In the genomic region with DNA sequence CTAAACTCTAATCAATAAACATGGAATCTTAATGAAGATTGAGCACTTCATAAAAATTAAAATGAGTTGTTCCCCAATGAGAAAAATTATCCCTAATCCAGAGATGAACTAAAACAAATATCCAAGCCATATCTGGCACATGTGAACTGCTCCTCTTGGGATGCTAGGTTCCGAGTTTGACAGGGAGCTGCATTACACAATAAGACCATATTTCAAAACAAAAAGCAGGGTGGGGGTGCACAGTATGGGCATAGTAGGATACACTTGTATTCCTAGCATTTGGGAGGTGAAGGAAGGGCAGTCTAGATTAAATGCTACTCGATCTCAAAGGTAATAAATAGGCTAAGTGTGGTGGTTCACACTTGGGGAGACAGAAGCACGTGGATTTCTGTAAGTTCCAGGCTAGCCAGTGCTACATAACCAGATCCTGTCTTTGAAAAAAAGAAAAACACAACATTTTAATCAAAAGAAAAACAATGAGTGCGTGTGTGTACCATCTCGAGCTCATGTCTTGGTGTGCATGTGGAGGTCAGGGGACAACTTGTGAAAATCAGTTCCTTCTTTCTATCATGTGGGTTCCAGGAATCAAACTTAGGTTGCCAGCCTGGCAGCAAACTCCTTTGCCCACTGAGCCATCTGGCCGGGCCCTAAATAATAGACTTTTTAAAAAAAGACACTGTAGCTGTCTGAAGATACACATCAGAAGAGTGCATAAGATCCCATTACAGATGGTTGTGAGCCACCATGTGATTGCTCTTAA, we compare ENCODE assay signal across 23 mouse cellular contexts. TPM values are rescaled to one million over a fixed set of nuclear protein-coding genes. Genes with fewer than 3 reads are reported as not detected.
DNase-seq lines count a peak whose midpoint lies in the region; ATAC-seq and TF ChIP-seq lines count a peak whose summit lies in the region.
"Had no signal": no experiment of that assay in that cellular context is flagged by ENCODE, and none has a peak within 500 bp of the region (broad histone marks: within the 10 kb centered on the region; RNA-seq: fewer than 3 reads in every experiment).

No protein-coding gene starts in this region.

- no peak for TF ChIP-seq POLR2A in thymus, adult 2 months (IDR thresholded peaks at IDR 0.05; ENCODE audit: control insufficient read depth, extremely low read depth, insufficient read depth, low read length, poor library complexity)

- peaks cover 6% of the 10 kb centered on the region; the same call in 1 of the 2 replicates for H3K36me3 ChIP-seq in heart, embryonic 10.5 days
- no peaks in the 10 kb centered on the region for H3K36me3 ChIP-seq in thymus, adult 2 months (ENCODE audit: control insufficient read depth, insufficient read depth, low read length)
- H3K36me3 ChIP-seq: heart, embryonic 15.5 days; hindbrain, embryonic 15.5 days had no signal

- H3K9me3 ChIP-seq in heart, embryonic 10.5 days: no peaks in the 10 kb centered on the region
- H3K9me3 ChIP-seq: forebrain, embryonic 13.5 days; G1E; heart, embryonic 12.5 days; heart, embryonic 15.5 days; hindbrain, embryonic 12.5 days; hindbrain, embryonic 15.5 days had no signal

- peak; percentile 59 for DNase-seq in heart, embryonic 10.5 days (ENCODE audit: low spot score)
- no peak for DNase-seq in heart, postnatal 14 days
- no peak for DNase-seq in thymus, adult 2 months
- no peak for DNase-seq in thymus, adult 18-20 months
- DNase-seq: adrenal gland, adult 8-10 months; adrenal gland, postnatal 25 days; cerebellum, adult 18-20 months; cerebellum, adult 9-10 months; cerebellum, postnatal 14 days; gastrocnemius, postnatal 10 days; gastrocnemius, postnatal 36 days had no signal

- H3K27me3 ChIP-seq in heart, embryonic 10.5 days (ENCODE audit: insufficient read depth, poor library complexity, severe bottlenecking): no peaks in the 10 kb centered on the region
- no peaks in the 10 kb centered on the region for H3K27me3 ChIP-seq in thymus, adult 2 months (ENCODE audit: control insufficient read depth, insufficient read depth, low read length)
- H3K27me3 ChIP-seq: forebrain, embryonic 13.5 days; heart, embryonic 12.5 days; heart, embryonic 15.5 days; hindbrain, embryonic 12.5 days; hindbrain, embryonic 15.5 days; Patski had no signal

- no peak overlapping the region for H3K27ac ChIP-seq in heart, embryonic 10.5 days
- H3K27ac ChIP-seq in thymus, adult 2 months (ENCODE audit: control insufficient read depth, insufficient read depth, low read length): peak overlapping the region; percentile 35
- peak overlapping the region; percentile 59 for H3K27ac ChIP-seq in brown adipose tissue, adult 24 weeks (replicated peaks; ENCODE audit: low read depth, low read length)
- H3K27ac ChIP-seq: forebrain, embryonic 10.5 days; forebrain, embryonic 13.5 days; heart, embryonic 15.5 days; hindbrain, embryonic 12.5 days; hindbrain, embryonic 15.5 days had no signal

- H3K4me1 ChIP-seq in heart, embryonic 10.5 days: peaks cover 12% of the 10 kb centered on the region; the same call in 1 of the 2 replicates
- peaks cover 6% of the 10 kb centered on the region for H3K4me1 ChIP-seq in thymus, adult 2 months (replicated peaks; ENCODE audit: control insufficient read depth, insufficient read depth, low read length)
- H3K4me1 ChIP-seq in brown adipose tissue, adult 24 weeks (ENCODE audit: control insufficient read depth, insufficient read depth, insufficient read length, low read length): peaks cover 12% of the 10 kb centered on the region

- 82% methylated on average over 6 of the region's 6 CpGs for WGBS in heart, embryonic 10.5 days
- WGBS in thymus, adult 2 months: 60% methylated on average over 6 of the region's 6 CpGs

- H3K4me3 ChIP-seq in heart, embryonic 10.5 days: no peak overlapping the region
- no peak overlapping the region for H3K4me3 ChIP-seq in thymus, adult 2 months (ENCODE audit: control insufficient read depth, insufficient read depth, low read length)
- H3K4me3 ChIP-seq in brown adipose tissue, adult 24 weeks (ENCODE audit: insufficient read depth, low read depth, low read length): no peak overlapping the region
- H3K4me3 ChIP-seq: forebrain, embryonic 10.5 days; forebrain, embryonic 13.5 days; heart, embryonic 12.5 days; heart, embryonic 15.5 days; hindbrain, embryonic 12.5 days; hindbrain, embryonic 15.5 days had no signal

- no peak for TF ChIP-seq CTCF in thymus, adult 2 months (IDR thresholded peaks at IDR 0.05; ENCODE audit: borderline replicate concordance, control insufficient read depth, extremely low read depth, insufficient read depth, low read length, poor library complexity)

- no peak for ATAC-seq in CD4-positive, CD25-positive, alpha-beta regulatory T cell, adult 4 months
- ATAC-seq: forebrain, embryonic 13.5 days; forebrain, embryonic 16.5 days; intestine, postnatal 0 days; Patski had no signal

- intact Hi-C loops in heart, postnatal 14 days (cut with DNase I): no loop called here

RNA-seq across cellular contexts. Expression of gene Rps6kb1, which starts 4.7 kb away (rescaled TPM):
- 54.3 and 60.4 TPM in 2 replicates for polyA plus RNA-seq in heart, embryonic 10.5 days (2016; fragmentation: Nextera tagmentation; extraction: Ambion mirVana)
- total RNA-seq in heart, postnatal 14 days (2021): 10 to 100 TPM; 22.5 to 24.4 TPM
- 12.2 and 12.3 TPM in 2 replicates for polyA plus RNA-seq in thymus, adult 2 months (2012; rRNA removed)
- polyA plus RNA-seq in brown adipose tissue, adult 24 weeks (2012; ENCODE audit: insufficient read depth, insufficient read length, missing spikeins): 42.7 and 44.0 TPM in 2 replicates
- polyA plus RNA-seq in CD4-positive, CD25-positive, alpha-beta regulatory T cell, adult 4 months (2017; shearing (Covaris generic)): 10 to 100 TPM; 58.9 to 62.5 TPM

RNA-seq across cellular contexts. Expression of gene Tubd1, which starts 4.9 kb away (rescaled TPM):
- polyA plus RNA-seq in heart, embryonic 10.5 days (2016; fragmentation: Nextera tagmentation; extraction: Ambion mirVana): 11.8 and 12.8 TPM in 2 replicates
- 1 to 10 TPM; 5.9 to 7.1 TPM for total RNA-seq in heart, postnatal 14 days (2021)
- polyA plus RNA-seq in thymus, adult 2 months (2012; rRNA removed): 5.7 and 5.9 TPM in 2 replicates
- polyA plus RNA-seq in brown adipose tissue, adult 24 weeks (2012; ENCODE audit: insufficient read depth, insufficient read length, missing spikeins): 7.5 and 9.3 TPM in 2 replicates
- polyA plus RNA-seq in CD4-positive, CD25-positive, alpha-beta regulatory T cell, adult 4 months (2017; shearing (Covaris generic)): 1 to 10 TPM; 4.0 to 6.7 TPM

RNA-seq across cellular contexts. Expression of gene Rnft1, which starts 55.4 kb away (rescaled TPM):
- polyA plus RNA-seq in heart, embryonic 10.5 days (2016; fragmentation: Nextera tagmentation; extraction: Ambion mirVana): 37.6 and 43.2 TPM in 2 replicates
- total RNA-seq in heart, postnatal 14 days (2021): 10 to 100 TPM; 25.2 to 28.6 TPM
- polyA plus RNA-seq in thymus, adult 2 months (2012; rRNA removed): 6.4 and 9.3 TPM in 2 replicates
- polyA plus RNA-seq in brown adipose tissue, adult 24 weeks (2012; ENCODE audit: insufficient read depth, insufficient read length, missing spikeins): 29.9 and 34.6 TPM in 2 replicates
- 10 to 100 TPM; 46.0 to 49.9 TPM for polyA plus RNA-seq in CD4-positive, CD25-positive, alpha-beta regulatory T cell, adult 4 months (2017; shearing (Covaris generic))
